Mouse (Mus musculus) kidney, postnatal 0 days (tissue): ENCODE data around the gene P2ry1. TPM values are rescaled to one million over a fixed set of nuclear protein-coding genes. Genes with fewer than 3 reads are reported as not detected.

ENCODE experiments used
- ATAC-seq: fragments of 200-750 bp; cut with Nextera tagmentation; replicated peaks from 2 replicates; pipeline ENCODE4 v1.8.0; 2017; ENCODE audit warnings: low read depth, moderate number of reproducible peaks, moderate TSS enrichment, moderate library complexity; ENCODE audit not compliant: low FRiP score
- DNase-seq: peaks from one replicate; pipeline ENCODE4 v3.0.0-alpha.2; 2016; ENCODE audit warnings: low spot score
- H3K27ac ChIP-seq: fragments of 300-500 bp; sonication (generic); 2 replicates; pipeline ENCODE4 v1.5.1; 2014; ENCODE audit warnings: mild to moderate bottlenecking
- H3K27me3 ChIP-seq: fragments of 300-500 bp; sonication (generic); 2 replicates; pipeline ENCODE4 v1.6.1; 2014; ENCODE audit warnings: low read length, mixed read lengths; ENCODE audit not compliant: insufficient read depth
- H3K36me3 ChIP-seq: fragments of 300-500 bp; sonication (generic); 2 replicates; pipeline ENCODE4 v1.6.1; 2014; ENCODE audit warnings: low read length, mixed read lengths; ENCODE audit not compliant: insufficient read depth
- H3K4me1 ChIP-seq: fragments of 300-500 bp; sonication (generic); replicated peaks from 2 replicates; pipeline ENCODE4 v1.6.1; 2014; ENCODE audit warnings: antibody characterized with exemption, low read length, mixed read lengths; ENCODE audit not compliant: insufficient read depth
- H3K4me2 ChIP-seq: fragments of 300-500 bp; sonication (generic); 2 replicates; pipeline ENCODE4 v1.6.1; 2014; ENCODE audit warnings: mild to moderate bottlenecking, low read length, moderate library complexity, mixed read lengths
- H3K4me3 ChIP-seq: fragments of 300-500 bp; sonication (generic); replicated peaks from 2 replicates; pipeline ENCODE4 v1.5.1; 2014; ENCODE audit warnings: low read depth, low read length
- H3K9ac ChIP-seq: fragments of 300-500 bp; sonication (generic); 2 replicates; pipeline ENCODE4 v1.6.1; 2014; ENCODE audit warnings: low read depth, low read length
- H3K9me3 ChIP-seq: fragments of 300-500 bp; sonication (generic); replicated peaks from 2 replicates; pipeline ENCODE4 v1.6.1; 2016; ENCODE audit warnings: low read length, inconsistent platforms, mixed read lengths
- CTCF ChIP-seq: IDR thresholded peaks from 2 replicates; pipeline ENCODE4 v1.5.1; 2016; ENCODE audit warnings: antibody characterized with exemption, low read depth, mild to moderate bottlenecking, moderate library complexity
- WGBS: fragments of 180-500 bp; shearing (Covaris S2); extraction: QIAGEN DNeasy Blood & Tissue Kit; methylation state at CpG from one replicate; pipeline ENCODE4 v1.1.7; 2014; 5-methylcytosine and 5-hydroxymethylcytosine counted together
- polyA plus RNA-seq: library from polyadenylated mRNA; unstranded; fragments of >200 nt; fragmentation: Nextera tagmentation; extraction: Ambion mirVana; gene quantifications from 2 replicates; pipeline ENCODE4 v1.2.1, GENCODE M21; 2015

Gene P2ry1
- polyA plus RNA-seq, result 1.1 and 2.0 TPM in 2 replicates

DNA sequence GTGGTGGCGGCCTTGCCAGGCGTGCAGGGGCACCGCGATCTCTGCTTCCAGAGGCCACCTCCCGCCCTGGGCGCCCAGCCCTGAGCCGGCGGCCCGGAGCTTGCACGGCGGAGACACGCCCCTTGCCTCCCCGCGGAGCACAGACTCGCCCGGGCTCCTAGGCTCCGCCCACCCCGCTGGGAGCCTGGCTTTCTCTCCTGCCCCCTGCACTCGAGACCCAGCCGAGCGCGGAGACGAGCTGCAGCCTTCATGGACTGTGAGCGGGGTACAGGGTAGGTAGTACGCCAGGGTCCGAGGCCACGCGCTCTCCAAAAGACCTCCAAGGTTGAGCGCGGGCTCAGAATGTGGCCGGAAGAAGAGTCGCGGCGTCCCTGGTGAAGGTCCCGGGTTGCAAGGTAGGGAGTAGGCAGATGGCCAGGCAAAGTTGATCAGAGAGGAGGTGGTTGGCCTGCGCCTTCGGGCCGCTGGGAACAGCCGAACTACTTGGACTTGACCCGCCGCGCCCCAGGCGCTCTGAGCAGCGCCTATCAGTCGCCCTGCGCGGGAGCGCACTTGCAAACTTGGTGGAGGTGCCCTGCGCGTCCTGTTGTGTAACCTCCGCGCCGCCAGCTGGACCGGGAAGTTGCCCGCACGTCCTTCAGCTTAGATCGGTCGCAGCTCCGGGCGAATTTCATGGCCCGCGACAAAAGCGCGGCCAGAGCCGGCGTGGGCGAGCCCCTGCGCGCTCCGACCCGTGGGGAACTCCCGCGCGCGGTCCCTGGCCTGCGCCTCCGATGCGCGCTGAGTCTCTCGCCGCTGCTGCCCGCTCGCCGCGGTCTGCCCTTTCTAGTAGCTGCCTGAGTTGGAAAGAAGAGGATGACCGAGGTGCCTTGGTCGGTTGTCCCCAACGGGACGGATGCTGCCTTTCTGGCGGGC lies at the start of gene P2ry1:
P2ry1 (plus strand) TSS at position 209 of the 915 bp plus-strand sequence.
- H3K27ac ChIP-seq, result no peak within 1 kb of the TSS
- H3K4me3 ChIP-seq, result peak within 1 kb of the TSS; percentile 53
- DNase-seq (peak; percentile 79), ATAC-seq (peak; percentile 97)
- H3K4me2 ChIP-seq, result peak within 1 kb of the TSS; percentile 81
- H3K36me3 ChIP-seq, result no peaks in the 10 kb centered on the region
- H3K4me1 ChIP-seq, result no peaks in the 10 kb centered on the region; the same call in 1 of the 2 replicates
- H3K9ac ChIP-seq, result peak within 1 kb of the TSS; percentile 49; the same call in 1 of the 2 replicates
- H3K27me3 ChIP-seq, result no peaks in the 10 kb centered on the region
- no peak for TF ChIP-seq CTCF
- no peaks in the 10 kb centered on the region for H3K9me3 ChIP-seq
- WGBS, result under 1% methylated on average over 90 of the region's 90 CpGs

DNA sequence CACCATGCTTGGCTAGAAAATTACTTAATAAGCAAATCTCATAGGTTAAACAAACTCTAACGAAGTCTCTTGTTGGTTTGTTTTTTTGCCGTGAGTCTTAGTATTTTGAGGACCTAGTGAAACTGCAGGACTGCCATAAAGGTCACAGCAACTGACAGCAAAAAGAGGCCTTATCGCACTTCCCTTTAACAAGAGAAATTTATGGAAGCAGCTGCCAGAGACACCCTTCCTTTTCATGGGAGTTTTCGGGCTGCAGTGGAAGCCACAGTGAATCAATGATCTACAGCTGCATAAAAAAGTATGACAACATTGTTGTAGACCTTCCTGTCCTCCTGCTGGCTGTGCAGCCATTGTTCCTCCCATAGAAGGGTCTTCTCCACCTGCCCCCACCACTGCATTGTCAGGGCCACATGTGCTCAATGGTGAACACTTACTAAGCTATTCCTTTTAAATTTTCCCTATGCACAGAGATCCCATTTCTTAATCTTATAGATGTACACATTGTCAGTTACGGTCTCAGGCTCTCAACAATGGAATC lies 49.3 kb upstream of the P2ry1 start:
- 46% methylated on average over 5 of the region's 5 CpGs for WGBS
- H3K27me3 ChIP-seq, result no peaks in the 10 kb centered on the region
- H3K4me1 ChIP-seq, result no peaks in the 10 kb centered on the region
- DNase-seq, result peak; percentile 38
- H3K9ac ChIP-seq, result no peak overlapping the region
- no peaks in the 10 kb centered on the region for H3K9me3 ChIP-seq
- no peaks in the 10 kb centered on the region for H3K36me3 ChIP-seq
- TF ChIP-seq CTCF, result no peak
- H3K27ac ChIP-seq, result 0 out of 2 replicates have a peak overlapping the region, but pooled peaks have one; percentile 19
- no peak overlapping the region for H3K4me2 ChIP-seq
- no peak overlapping the region for H3K4me3 ChIP-seq
- no peak for ATAC-seq

DNA sequence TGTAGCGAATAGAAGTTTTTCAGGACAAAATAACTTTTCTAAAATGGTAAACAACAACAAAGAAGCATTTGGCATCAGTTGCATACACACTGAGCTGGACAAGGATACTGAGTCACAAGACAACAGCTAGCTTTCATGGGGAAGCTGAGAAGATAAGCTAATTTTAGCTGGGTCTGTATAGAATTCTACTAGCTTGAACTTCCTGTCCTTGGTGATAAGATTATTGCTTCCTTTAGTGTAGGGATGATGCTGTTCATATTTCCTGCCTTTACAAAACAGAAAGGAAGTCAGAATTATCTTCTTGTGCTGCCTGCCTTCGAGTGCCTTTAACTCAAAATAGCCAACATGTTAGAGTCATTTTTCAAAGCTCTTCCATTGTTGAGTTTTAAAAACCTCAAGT lies 48.5 kb upstream of the P2ry1 start:
- Histone ChIP-seq H3K9ac (no peak overlapping the region), H3K4me3 (no peak overlapping the region), H3K9me3 (no peaks in the 10 kb centered on the region), H3K4me2 (no peak overlapping the region), H3K27ac (no peak overlapping the region), H3K36me3 (no peaks in the 10 kb centered on the region), H3K4me1 (no peaks in the 10 kb centered on the region), H3K27me3 (no peaks in the 10 kb centered on the region)
- 65% methylated on average over 2 of the region's 2 CpGs for WGBS
- no peak for ATAC-seq
- DNase-seq, result peak; percentile 46
- TF ChIP-seq CTCF, result no peak

DNA sequence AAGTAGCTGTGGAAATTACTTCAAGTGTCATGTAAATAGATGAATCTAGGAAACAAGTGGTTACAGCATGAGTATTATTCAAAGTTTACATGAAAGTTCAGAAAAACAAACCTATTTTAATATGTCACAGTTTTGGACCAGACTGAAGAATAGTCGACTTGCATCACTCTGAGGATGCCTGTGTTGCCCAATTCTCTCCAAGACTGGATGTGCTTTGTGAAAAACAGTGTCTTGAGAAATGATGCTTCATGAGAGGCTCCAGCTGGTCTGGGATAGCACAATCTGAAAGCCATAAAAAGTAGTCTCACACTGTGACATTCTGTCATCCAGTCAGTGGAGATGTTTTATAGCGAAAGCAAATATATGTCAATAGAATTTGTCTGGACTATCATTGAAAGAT lies 43.8 kb upstream of the P2ry1 start:
- ATAC-seq, result no peak
- WGBS, result 85% methylated on average over 2 of the region's 2 CpGs
- Histone ChIP-seq H3K9ac (no peak overlapping the region), H3K27me3 (no peaks in the 10 kb centered on the region), H3K4me1 (no peaks in the 10 kb centered on the region), H3K27ac (no peak overlapping the region), H3K9me3 (no peaks in the 10 kb centered on the region), H3K36me3 (no peaks in the 10 kb centered on the region), H3K4me2 (no peak overlapping the region), H3K4me3 (no peak overlapping the region)
- no peak for DNase-seq
- TF ChIP-seq CTCF, result no peak

DNA sequence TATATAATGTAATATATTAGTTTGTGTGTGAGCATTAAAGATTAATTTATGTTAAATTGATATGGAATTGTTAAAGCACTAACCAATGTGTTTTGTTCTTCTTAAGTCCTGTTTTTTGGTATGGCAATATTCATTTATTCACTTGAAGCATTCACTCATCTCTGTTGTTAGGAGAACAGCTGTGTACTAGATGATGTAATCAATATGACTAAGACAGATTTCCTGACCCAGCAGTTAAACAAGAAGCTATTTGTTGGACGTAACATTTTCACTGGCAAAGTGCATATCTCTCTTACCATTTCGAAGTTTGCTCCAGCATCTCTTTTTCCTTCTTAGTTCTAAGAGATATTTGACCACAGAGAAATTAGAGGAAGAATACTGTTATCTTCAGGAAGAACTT lies 37.5 kb upstream of the P2ry1 start:
- H3K4me2 ChIP-seq, result no peak overlapping the region
- TF ChIP-seq CTCF, result no peak
- DNase-seq (no peak), ATAC-seq (no peak)
- no peak overlapping the region for H3K9ac ChIP-seq
- H3K4me3 ChIP-seq, result no peak overlapping the region
- H3K27ac ChIP-seq, result no peak overlapping the region
- H3K9me3 ChIP-seq, result no peaks in the 10 kb centered on the region
- H3K36me3 ChIP-seq, result no peaks in the 10 kb centered on the region
- no peaks in the 10 kb centered on the region for H3K4me1 ChIP-seq
- no peaks in the 10 kb centered on the region for H3K27me3 ChIP-seq
- 76% methylated on average over 2 of the region's 2 CpGs for WGBS

DNA sequence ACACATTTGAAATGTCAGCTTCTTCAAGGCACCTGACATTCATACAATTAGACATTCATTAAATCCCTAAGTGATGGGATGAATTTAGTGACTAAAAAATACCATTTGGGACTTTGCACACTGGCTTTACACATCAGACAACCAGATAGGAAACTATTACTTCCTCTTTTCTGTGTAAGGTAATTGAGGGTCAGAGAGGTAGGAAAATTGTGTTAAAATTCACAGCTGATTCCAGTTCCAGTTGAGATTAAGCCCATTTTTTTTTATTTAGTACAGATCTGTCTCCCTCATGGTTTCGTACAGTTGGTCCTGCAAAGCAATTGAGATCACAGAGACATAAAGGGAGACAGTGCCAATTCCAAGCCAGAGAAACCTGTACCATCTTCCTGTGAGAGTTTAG lies 27.7 kb upstream of the P2ry1 start:
- no peak overlapping the region for H3K27ac ChIP-seq
- ATAC-seq (no peak), DNase-seq (no peak)
- no peaks in the 10 kb centered on the region for H3K27me3 ChIP-seq
- H3K9ac ChIP-seq, result no peak overlapping the region
- 72% methylated on average over 1 of the region's 1 CpGs for WGBS
- no peak for TF ChIP-seq CTCF
- no peak overlapping the region for H3K4me2 ChIP-seq
- H3K4me3 ChIP-seq, result no peak overlapping the region
- H3K9me3 ChIP-seq, result no peaks in the 10 kb centered on the region
- no peaks in the 10 kb centered on the region for H3K36me3 ChIP-seq
- no peaks in the 10 kb centered on the region for H3K4me1 ChIP-seq
